Mouse (Mus musculus): Measurements from ENCODE around the gene Brd1.

GRCm38 (mm10) chr15:88668693-88669092 lies 65.3 kb downstream of the Brd1 start:
- TF ChIP-seq CTCF (IDR thresholded peaks at IDR 0.05; ENCODE audit: low read depth) (no peak), EP300 (IDR thresholded peaks at IDR 0.05; ENCODE audit: low read depth) (no peak)

All from heart, postnatal 0 days (tissue).